Mouse (Mus musculus) heart, adult 2 months (tissue): ENCODE data around the gene Atf7ip.

Experiments used
- EP300 ChIP-seq: fragments of 200-500 bp; IDR thresholded peaks from 2 replicates; pipeline ENCODE4 v1.6.1; 2011; ENCODE audit warnings: low read depth, low read length, control low read depth; ENCODE audit not compliant: insufficient read depth
- POLR2A ChIP-seq: fragments of 200-500 bp; IDR thresholded peaks from 2 replicates; pipeline ENCODE4 v1.6.1; 2011; ENCODE audit warnings: mild to moderate bottlenecking, low read depth, low read length, control low read depth; ENCODE audit not compliant: insufficient read depth

DNA sequence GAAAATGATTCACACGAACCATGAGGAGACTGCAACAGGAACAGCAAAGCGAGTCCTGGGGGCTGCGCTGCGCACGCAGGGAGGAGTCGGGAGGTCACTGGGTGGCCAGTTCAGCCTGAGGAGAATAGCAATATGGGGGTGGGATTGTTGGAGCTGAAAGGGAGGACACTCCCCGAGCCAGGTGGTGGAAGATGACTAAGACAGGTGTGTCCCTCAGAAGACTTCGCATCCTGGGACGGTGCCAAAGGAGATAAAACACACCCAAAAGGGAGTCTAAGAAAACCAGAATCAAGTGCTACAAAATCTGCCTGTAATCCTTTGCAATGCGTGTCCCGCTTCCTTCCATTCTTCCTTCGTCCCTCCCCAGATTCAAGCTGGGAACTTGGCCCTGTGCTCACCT is 119.5 kb downstream of the Atf7ip start:
- TF ChIP-seq POLR2A = no peak
- TF ChIP-seq EP300 = no peak
